Mouse (Mus musculus) urinary bladder, postnatal 4 days (tissue): Measurements from ENCODE around the gene Pax5.
A peak's percentile ranks its signal among the peaks of the same experiment; 100 is the strongest.

Experiments
- DNase-seq, 2 experiments: peaks; one replicate each; pipeline ENCODE4 v3.0.0; 2021 to 2022; ENCODE audit warnings: low spot score in 2 of 2

Gene Pax5

DNA sequence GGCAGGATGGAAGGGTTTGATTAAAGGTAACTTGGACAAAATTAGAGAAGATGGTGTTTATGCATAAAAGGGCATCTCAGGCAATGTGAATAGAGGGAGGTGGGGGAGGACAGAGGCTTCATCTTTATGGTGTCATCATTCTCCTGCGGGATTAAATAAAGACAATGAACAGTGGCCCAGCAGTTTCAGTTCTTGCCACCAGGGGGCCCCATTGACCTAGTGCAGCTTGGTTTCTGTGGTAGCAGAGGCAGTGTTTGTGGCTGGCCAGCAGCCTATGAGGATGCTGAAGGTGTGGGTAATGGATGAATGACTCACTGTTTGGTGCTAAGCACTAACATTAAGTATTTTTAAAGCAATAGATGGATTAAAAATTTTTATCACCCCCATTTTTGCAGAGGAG, 230.5 kb downstream of the Pax5 start:
- DNase-seq, result peak in 1 of 2 experiments; percentile 58
